Comparison of ENCODE assay signal across 11 mouse cellular contexts in genomic region chr5:13125757-13126156, GRCm38 (mm10). TPM values are rescaled to one million over a fixed set of nuclear protein-coding genes. Genes with fewer than 3 reads are reported as not detected.
A peak's percentile ranks its signal among the peaks of the same experiment; 100 is the strongest.
DNase-seq lines count a peak whose midpoint lies in the region; ATAC-seq and TF ChIP-seq lines count a peak whose summit lies in the region.
"Had no signal": no experiment of that assay in that cellular context is flagged by ENCODE, and none has a peak within 500 bp of the region (broad histone marks: within the 10 kb centered on the region; RNA-seq: fewer than 3 reads in every experiment).

No protein-coding gene starts in this region.

- H3K4me3 ChIP-seq in lung, postnatal 0 days (ENCODE audit: low read depth, low read length) = no peak overlapping the region
- peak overlapping the region; percentile 42 for H3K4me3 ChIP-seq in limb, embryonic 14.5 days (replicated peaks; ENCODE audit: low read length)
- H3K4me3 ChIP-seq: heart, embryonic 12.5 days had no signal

- WGBS in lung, postnatal 0 days = 55% methylated on average over 9 of the region's 9 CpGs
- 8% methylated on average over 9 of the region's 9 CpGs for whole genome bisulfite sequencing in limb, embryonic 14.5 days

- no peak for TF ChIP-seq CTCF in lung, postnatal 0 days (IDR thresholded peaks at IDR 0.05)

- DNase-seq in embryo, embryonic 10 days (ENCODE audit: low spot score) = peak; percentile 20
- DNase-seq in embryo, embryonic 9.5 days (ENCODE audit: extremely low spot score) = no peak
- peak; percentile 10 for DNase-seq in lung, postnatal 0 days (ENCODE audit: low spot score)
- DNase-seq in lung, adult 18-20 months = no peak
- peak; percentile 10 for DNase-seq in limb, embryonic 14.5 days (ENCODE audit: low spot score)
- DNase-seq in retina, postnatal 1 day = peak; percentile 66
- DNase-seq in layer of hippocampus, postnatal 14 days (ENCODE audit: low spot score in 2 of 2) = no peak
- no peak for DNase-seq in urinary bladder, postnatal 14 days (ENCODE audit: low spot score)

- H3K4me2 ChIP-seq in lung, postnatal 0 days (replicated peaks; ENCODE audit: low read depth, low read length) = peak overlapping the region; percentile 44
- H3K4me2 ChIP-seq in limb, embryonic 14.5 days (replicated peaks; ENCODE audit: low read depth, low read length, severe bottlenecking) = peak overlapping the region; percentile 48
- H3K4me2 ChIP-seq: heart, embryonic 12.5 days; liver, embryonic 11.5 days had no signal

- H3K9ac ChIP-seq in lung, postnatal 0 days (replicated peaks; ENCODE audit: low read depth) = no peak overlapping the region
- peak overlapping the region; percentile 40 for H3K9ac ChIP-seq in limb, embryonic 14.5 days (ENCODE audit: low read depth, low read length, severe bottlenecking)
- H3K9ac ChIP-seq: heart, embryonic 12.5 days had no signal

- TF ChIP-seq EP300 in lung, postnatal 0 days (IDR thresholded peaks at IDR 0.05) = no peak

- 0 out of 2 replicates have a peak, but pooled peaks have one; percentile 25 for ATAC-seq in lung, postnatal 0 days
- ATAC-seq in limb, embryonic 14.5 days (ENCODE audit: low FRiP score, low read depth) = no peak

- no peaks in the 10 kb centered on the region for H3K4me1 ChIP-seq in lung, postnatal 0 days (ENCODE audit: insufficient read depth, low read depth, low read length)
- peaks cover 4% of the 10 kb centered on the region; the same call in 1 of the 2 replicates for H3K4me1 ChIP-seq in limb, embryonic 14.5 days (ENCODE audit: control insufficient read depth, insufficient read depth, low read length)
- H3K4me1 ChIP-seq: heart, embryonic 12.5 days had no signal

- no peaks in the 10 kb centered on the region for H3K27me3 ChIP-seq in lung, postnatal 0 days (replicated peaks; ENCODE audit: insufficient read depth, low read length)
- H3K27me3 ChIP-seq in limb, embryonic 14.5 days (ENCODE audit: control insufficient read depth, insufficient read depth, low read length) = no peaks in the 10 kb centered on the region
- H3K27me3 ChIP-seq: heart, embryonic 12.5 days had no signal

- no peak for TF ChIP-seq POLR2A in limb, embryonic 14.5 days (IDR thresholded peaks at IDR 0.05; ENCODE audit: borderline replicate concordance, extremely low read depth, insufficient read depth, insufficient read length)

- no peaks in the 10 kb centered on the region for H3K9me3 ChIP-seq in lung, postnatal 0 days (ENCODE audit: low read length)
- no peaks in the 10 kb centered on the region for H3K9me3 ChIP-seq in limb, embryonic 14.5 days (ENCODE audit: control insufficient read depth, low read length)
- H3K9me3 ChIP-seq: heart, embryonic 12.5 days had no signal

- no peak overlapping the region for H3K27ac ChIP-seq in lung, postnatal 0 days (ENCODE audit: low read length)
- peak overlapping the region; percentile 69 for H3K27ac ChIP-seq in limb, embryonic 14.5 days (replicated peaks; ENCODE audit: low read depth, low read length)

- H3K36me3 ChIP-seq in lung, postnatal 0 days (ENCODE audit: insufficient read depth, low read length) = no peaks in the 10 kb centered on the region
- H3K36me3 ChIP-seq in limb, embryonic 14.5 days (ENCODE audit: control insufficient read depth, insufficient read depth, low read length) = no peaks in the 10 kb centered on the region
- H3K36me3 ChIP-seq: heart, embryonic 12.5 days had no signal

RNA-seq across cellular contexts. Expression of gene Sema3a, which starts 0.5 kb away (rescaled TPM):
- polyA plus RNA-seq in lung, postnatal 0 days (2015; fragmentation: Nextera tagmentation; extraction: Ambion mirVana) = 24.7 and 39.4 TPM in 2 replicates
- polyA plus RNA-seq in limb, embryonic 14.5 days (2012; rRNA removed) = 21.2 and 22.1 TPM in 2 replicates
- 43.8 and 54.5 TPM in 2 replicates for polyA plus RNA-seq in limb, embryonic 14.5 days (2014; fragmentation: Nextera tagmentation; extraction: Ambion mirVana)
- total RNA-seq in layer of hippocampus, postnatal 14 days (2021) = 1 to 10 TPM; 3.2 to 3.7 TPM
- total RNA-seq: neutrophil, adult 5-6 weeks had no signal

Comparison
In these comparisons a context has a peak if more than half of its experiments do, and no peak if none do; other contexts are left out.
1. DNase-seq: peak in embryo, embryonic 10 days (single experiment), lung, postnatal 0 days (single experiment), limb, embryonic 14.5 days (single experiment) and retina, postnatal 1 day (single experiment); none in embryo, embryonic 9.5 days (single experiment), lung, adult 18-20 months (0 of 2), layer of hippocampus, postnatal 14 days (0 of 2) and urinary bladder, postnatal 14 days (single experiment).